Mouse (Mus musculus): ENCODE measurements around the gene Fh1. TPM values are rescaled to one million over a fixed set of nuclear protein-coding genes. Genes with fewer than 3 reads are reported as not detected.

Gene Fh1
- polyA plus RNA-seq (2017; shearing (Covaris generic)) = 91.2 TPM

GRCm38 (mm10) chr1:175625257-175625879 is at the start of gene Fh1:
TSS of gene Fh1 (minus strand) at chr1:175625635.

DNA sequence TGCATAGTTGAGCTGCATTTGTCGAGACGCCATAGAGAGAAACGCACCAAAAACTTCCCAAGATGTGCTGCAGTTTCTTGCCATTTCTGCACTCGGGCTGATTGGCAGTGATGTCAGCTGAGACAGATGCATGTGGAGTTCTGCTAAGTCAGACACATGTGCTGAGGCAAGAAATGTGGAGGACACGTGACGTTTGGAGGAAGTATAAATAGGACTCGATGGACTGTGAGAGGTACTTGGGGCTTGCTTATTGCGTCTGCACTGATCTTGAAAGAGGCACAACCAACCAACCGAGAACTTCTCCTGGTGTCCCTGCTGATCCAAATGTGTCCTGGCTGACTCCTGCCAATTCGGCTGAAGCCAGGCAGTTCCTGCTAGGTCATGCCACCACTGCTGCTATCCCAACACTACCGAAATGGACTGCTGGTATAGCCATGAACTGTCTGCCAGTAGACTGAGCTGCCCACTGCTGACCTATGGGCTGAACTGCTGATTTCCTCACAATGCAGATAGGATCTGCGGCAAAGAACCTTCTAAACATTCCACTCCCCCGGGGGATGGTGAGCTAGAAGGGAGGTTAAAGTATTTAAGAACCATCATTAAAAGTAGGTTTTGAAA is 5.5 kb downstream of the Fh1 start, which contains the start of gene Kmo:
Gene Kmo, plus strand, starts transcription at position 568 of the 618 bp plus-strand sequence.

Other genes with a start within 250 kb of the Fh1 start
- gene Rgs7, start 133.1 kb downstream of the Fh1 start, polyA plus RNA-seq (2017; shearing (Covaris generic)) = not detected
- gene Kmo, start 5.3 kb downstream of the Fh1 start, polyA plus RNA-seq (2017; shearing (Covaris generic)) = 0.84 TPM
- gene Opn3, start 67.1 kb upstream of the Fh1 start, polyA plus RNA-seq (2017; shearing (Covaris generic)) = not detected
- gene Chml, start 67.3 kb upstream of the Fh1 start, polyA plus RNA-seq (2017; shearing (Covaris generic)) = 0.43 TPM
- not detected for gene Wdr64, start 73.0 kb upstream of the Fh1 start, polyA plus RNA-seq (2017; shearing (Covaris generic))

Data from CD4-positive, CD25-positive, alpha-beta regulatory T cell, adult 9 weeks (primary cell).